Mouse (Mus musculus): Measurements from ENCODE around the gene Csmd2.
"Not testable (repeated sequence)": the region's sequence is repeated elsewhere in the genome, so short reads cannot be mapped to it uniquely, and the experiment has no call there.

Gene Csmd2

DNA sequence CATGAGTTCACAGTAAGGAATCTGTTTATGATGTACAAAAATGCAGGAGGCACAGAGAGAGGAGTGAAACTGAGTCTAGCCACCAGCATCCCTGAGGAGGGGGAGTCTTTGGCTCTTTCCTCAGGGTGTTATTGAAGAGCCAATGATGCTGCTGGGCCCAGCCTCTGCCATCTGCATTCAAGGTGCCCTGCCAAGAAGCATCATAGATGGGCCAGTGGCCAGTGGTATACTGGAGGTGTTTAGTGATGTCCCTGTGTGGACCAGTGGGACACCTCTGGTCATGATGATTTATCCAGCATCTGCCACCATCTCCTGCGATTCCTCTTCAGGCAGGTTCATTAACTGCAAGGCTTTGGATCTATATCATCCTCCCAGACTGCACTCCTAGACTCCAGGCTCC, 61.1 kb downstream of the Csmd2 start:
- DNase-seq (ENCODE audit: low spot score): no peak

DNA sequence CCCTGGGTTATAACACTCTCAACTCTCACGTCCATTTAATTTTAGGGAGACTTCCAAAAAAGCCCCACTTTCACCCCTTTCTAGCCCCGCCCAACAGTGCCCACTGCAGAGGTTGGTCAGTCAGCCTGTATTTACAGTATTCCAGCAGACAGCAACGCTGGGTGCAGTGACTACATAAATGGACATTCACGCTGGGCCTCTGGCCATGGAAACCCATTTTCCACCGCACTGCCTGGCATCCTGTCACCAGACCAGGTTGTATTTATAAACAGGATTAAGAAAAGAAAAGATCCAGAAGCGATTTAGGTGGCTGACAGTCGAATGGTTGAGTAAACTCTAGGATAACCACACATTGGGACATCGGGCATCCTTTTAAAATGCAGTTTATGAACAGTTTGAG, 65.0 kb downstream of the Csmd2 start:
- no peak for DNase-seq (ENCODE audit: low spot score)

DNA sequence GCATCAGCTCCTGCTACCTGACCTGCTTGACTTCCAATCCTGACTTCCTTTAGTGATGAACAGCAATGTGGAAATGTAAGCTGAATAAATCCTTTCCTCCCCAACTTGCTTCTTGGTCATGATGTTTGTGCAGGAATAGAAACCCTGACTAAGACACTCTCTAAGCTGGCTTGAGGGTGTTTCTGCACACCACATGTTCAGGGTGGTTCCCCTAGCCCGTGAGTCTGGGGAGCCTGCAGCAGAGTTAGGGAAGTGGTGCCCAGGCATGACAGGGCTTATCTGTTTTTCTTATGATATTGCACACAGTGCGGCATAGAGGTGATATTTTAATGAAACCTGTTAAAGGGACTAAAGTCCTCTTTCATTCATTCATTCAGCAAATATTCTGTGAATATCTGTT, 73.6 kb downstream of the Csmd2 start:
- not testable (repeated sequence) for DNase-seq (ENCODE audit: low spot score)

DNA sequence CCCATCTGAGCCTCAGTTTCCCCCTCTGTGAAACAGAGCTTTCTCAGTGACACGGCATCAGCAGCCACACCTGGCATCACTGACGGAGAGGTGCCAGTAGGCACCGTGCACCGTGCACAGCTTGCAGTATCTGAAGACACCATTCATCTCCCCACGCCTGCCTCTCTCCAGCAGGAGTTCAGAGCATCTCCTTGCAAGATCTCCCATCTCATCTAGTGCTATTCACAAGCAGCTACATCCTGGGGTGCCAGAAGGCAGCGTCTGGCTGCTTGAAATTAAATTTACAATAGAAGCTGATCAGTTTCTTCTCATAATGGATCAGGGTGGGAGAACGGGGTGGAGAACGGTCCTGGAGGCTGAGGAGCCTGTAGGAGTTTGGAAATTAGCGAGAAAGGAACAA, 79.5 kb downstream of the Csmd2 start:
- no peak for DNase-seq (ENCODE audit: low spot score)

DNA sequence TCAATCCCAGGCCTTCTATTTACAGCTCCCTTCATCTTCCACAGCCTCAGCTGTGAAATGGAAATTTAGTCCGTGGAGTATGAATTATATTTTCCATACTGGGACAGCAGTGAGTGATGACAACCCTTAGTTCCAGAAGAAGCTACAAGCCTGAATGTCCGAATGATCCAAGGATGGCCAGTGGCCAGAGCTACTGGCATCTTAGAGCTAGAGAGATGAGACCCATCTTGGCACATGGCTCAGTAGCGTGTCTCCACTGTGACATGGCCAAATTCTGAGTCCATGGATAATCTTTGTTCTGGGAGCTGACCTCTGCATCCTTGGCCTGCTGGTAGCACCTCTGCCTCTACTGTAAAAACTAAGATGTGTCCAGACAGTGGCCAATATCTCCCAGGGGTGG, 96.8 kb downstream of the Csmd2 start:
- DNase-seq (ENCODE audit: low spot score): no peak

DNA sequence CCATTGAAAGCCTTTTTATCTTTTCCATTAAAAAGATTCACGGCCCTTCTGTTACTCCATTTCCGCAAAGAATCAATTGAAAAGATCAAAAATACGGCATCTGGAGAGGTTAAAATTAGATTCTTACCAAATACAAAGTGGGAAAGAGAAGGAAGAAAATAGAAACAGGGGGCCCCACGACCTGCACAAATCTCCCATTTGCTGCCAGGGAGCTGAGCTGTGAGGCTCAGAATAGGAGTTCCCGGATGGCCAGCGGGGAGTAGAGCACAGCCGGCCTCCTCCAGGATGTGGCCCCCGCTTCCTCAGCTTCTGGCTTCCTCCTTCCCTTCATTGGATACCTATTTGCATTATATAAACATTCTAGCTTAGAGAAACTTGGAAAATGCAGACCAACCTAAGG, 97.4 kb downstream of the Csmd2 start:
- no peak for DNase-seq (ENCODE audit: low spot score)

DNA sequence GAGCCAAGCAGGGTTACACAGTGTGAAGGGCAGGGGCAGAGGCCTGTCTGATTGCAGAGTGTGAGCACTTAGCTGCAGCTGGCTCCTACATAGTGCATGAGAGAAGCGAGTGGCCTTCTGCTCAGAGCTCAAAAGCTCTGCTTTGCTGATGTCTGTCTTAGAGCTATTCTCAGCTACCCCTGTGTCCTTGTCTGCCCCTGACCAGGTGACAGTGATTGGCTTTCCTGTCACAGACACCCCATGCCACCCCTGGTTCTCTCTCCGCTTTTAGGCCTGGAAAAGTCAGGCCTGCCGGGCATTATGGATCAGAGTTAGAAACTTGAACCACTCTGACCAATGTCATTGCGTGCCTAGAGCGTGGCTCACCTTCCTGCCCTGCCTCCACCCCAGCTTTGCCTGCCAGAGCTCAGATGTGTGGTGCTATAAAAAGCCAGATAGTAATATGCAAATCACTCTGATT, 99.5 kb downstream of the Csmd2 start:
- DNase-seq (ENCODE audit: low spot score): no peak

DNA sequence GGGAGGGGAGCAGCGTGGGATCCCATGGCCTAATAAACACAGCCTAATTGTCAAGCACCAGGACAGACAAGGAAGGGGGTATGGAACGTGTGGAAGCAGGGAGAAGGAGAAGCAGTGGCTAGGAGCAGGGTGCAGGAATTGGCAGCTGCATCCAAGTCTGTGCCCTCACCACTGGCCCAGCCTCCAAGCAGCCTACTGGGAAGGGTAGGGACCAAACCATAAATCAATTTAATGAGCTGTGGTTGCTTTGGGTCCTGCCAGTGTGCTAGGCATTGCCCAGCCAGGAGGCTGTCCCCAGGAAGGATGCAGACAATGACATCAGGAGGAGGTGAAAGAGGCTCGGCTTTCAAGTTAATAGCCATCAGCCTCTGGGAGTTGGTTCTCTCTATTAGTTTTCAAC, 100.0 kb downstream of the Csmd2 start:
- DNase-seq (ENCODE audit: low spot score): no peak

DNA sequence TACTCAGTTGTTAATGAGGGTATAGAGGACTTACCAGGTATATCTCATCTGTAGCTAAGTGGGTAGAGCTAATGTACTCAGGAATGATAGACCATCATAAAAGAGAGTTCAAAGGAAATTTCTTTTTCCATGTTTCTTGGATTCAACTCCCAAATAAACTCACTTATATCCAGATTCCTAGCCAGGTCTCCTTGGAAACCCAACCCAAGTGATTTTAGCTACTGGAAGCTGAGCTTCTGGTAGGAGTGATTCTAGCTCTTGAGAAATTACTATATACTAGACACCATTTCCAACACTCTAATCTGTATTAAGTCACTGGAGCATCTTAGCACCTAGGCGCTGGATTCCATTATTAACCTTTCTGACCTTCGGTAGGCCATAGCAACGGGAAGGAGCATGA, 100.6 kb downstream of the Csmd2 start:
- DNase-seq (ENCODE audit: low spot score): peak; percentile 35

DNA sequence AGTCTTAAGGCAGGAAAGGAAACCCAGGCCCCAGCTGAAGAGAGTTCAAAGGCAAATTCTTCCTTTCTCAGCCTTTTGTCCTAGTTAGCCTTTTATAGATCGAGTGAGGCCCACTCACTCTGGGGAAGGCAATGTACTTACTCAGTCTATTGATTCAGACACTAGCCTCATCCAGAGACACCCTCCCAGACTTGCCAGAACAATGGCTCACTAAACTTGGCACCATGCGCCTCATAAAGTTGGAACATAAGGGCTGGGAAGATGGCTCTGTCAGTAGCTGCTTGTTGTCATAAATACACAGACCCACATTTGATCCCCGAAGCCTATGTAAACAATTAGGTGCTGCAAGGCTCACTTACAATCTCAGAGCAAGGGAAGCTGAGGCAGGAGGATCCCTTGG, 104.3 kb downstream of the Csmd2 start:
- DNase-seq (ENCODE audit: low spot score): no peak

DNA sequence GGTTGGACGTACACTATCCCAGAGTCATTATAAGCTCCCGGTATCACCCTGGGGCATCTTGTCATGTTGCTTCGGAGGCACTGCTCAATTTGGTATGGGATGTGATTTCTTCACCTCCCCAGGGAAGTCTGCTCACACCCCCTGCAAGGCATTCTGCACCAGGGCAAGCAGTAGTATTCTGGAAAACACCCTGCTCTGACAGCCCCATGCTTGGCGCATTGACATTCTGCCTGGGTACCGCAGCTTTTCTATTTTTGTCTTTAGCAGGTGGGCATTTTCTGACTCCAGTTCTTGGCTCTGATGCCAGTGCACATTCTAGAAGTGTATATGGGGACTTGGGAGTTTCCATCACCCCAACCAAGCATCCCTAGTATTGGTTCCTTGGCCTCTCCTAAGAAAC, 111.9 kb downstream of the Csmd2 start:
- DNase-seq (ENCODE audit: low spot score): no peak

DNA sequence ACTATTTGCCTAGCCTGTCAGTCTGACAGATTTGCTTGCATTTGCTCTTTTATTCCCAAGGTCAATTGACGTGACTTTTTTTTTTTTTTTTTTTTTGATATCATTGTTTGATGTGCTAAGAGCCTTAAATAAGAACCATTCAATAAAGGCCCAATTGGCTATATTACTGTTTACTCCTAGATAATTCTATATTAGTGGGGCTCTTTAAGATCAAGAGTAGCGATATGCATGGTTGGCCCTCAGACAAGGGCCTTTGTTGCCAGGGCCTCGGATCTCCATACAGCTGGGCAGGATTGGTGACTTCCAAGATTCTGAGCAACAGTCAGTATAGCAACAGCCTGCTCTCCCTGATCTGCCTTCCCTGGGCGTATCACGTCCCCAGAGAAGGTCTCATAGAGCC, 112.9 kb downstream of the Csmd2 start:
- peak; percentile 16 for DNase-seq (ENCODE audit: low spot score)

DNA sequence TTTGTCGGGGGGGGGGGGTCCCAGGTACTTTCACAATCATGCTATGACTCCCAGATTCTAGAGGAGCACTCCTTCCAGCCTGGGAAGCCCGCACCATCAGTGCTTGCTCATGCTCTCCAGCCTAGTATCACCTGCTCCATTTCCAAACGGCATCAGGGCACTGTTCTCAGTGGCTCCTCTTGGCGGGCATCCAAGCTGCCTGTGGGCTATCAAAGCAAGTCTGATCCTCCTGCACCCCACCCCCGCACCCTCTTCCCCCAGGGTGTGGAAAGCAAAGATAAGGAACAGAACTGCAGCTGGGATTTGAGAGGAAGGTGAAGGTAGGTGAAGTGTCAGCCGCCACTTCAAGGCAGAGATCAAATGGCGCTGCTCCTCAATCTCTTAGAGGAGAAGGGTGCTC, 128.7 kb downstream of the Csmd2 start:
- no peak for DNase-seq (ENCODE audit: low spot score)

DNA sequence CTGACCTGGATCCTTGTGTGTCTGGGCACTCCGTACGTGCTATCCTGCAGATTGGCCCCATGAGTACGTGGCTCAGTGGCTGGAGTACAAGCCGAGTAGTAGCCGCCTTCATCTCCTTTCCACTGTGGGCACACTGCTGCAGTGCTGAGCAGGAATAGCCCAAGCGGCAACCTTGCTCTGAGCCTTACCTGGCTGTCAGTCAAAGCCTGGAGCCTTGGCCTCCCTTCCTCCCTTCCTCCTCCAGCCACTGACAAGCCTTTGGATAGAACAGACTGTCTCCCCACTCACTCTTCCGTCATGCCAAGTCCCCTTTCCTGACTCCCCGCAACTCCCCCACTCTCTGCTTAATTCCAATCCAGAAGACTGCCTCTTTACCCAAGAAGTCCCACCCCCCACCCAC, 135.6 kb downstream of the Csmd2 start:
- no peak for DNase-seq (ENCODE audit: low spot score)

DNA sequence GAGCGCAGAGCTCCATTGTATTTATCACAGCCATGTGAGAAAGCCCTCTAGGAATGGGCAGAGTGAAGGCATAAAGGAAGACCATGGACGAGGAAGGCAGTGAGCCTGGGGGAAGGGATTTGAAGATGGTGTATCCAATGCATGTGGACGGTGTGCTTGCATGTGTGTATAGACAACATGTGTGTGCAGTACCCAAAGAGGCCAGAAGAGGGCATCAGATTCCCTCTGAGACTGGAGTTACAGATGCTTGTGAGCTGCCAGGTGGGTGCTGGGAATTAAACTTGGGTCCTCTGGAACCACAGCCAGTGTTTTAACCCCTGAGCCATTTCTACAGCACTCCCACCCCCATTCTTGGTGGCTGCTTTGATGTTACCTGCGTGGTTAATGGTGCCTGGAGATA, 137.1 kb downstream of the Csmd2 start:
- no peak for DNase-seq (ENCODE audit: low spot score)

DNA sequence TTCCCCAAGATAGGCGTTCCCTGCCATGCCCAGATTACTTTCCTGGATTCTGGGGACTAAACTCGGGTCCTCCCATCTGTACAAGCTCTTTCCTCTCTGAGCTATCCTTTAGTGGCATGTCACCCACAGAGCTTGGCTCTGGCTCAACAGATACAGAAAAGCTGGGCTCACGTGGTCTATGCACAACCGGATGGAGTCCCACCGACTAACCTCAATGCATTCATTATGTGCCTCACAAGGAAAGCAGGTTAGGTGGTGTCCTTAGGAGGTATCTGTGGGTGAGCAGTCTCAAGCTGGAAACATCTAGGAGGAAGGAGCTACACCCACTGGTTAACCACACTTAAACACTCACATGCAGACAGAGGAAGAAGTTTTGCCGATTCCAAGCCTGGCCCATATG, 140.9 kb downstream of the Csmd2 start:
- DNase-seq (ENCODE audit: low spot score): no peak

DNA sequence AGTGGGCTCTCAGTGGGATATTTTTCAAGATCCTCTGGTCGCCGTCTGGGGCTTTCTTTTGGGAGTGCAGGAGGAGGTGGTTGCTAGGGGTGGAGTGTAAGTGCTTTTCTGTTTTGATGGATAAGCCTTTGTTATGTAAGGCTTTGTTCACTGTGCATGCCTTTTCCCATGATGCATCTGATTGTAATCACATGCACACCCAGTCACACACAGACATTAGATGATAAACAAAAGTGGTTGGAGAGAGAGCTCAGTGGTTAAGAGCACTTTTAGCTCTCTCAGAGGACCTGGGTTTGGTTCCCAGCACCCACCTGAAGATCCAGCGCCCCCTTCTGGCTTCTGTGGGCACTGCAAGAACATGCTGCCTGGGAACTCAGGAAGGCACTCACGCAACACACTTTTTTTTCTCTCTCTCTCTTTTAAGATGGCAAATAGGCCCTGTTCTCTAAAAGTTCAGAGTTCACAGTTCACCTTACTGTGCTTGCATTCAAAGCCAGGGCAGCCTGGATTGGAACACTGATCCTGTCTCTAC, 143.0 kb downstream of the Csmd2 start:
- DNase-seq (ENCODE audit: low spot score): no peak

DNA sequence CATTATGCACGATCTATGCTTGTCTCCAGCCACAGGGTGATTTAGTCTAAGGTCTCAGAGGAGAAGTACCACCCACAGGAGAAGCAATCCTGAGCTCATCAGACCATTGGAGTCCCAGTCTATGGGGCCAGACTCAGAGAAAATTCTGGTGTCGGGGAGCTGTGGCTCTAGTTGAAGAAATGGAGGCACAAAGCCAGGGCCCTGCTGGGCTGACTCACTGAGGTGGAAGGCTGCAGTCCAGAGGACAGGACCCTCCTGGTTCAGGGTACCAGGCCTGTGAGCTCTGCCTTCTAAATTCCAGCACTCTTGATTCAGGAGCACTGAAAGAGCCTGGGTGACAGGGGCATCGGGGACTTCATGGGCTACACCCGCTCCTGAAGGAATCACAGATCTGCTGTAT, 144.0 kb downstream of the Csmd2 start:
- DNase-seq (ENCODE audit: low spot score): no peak

DNA sequence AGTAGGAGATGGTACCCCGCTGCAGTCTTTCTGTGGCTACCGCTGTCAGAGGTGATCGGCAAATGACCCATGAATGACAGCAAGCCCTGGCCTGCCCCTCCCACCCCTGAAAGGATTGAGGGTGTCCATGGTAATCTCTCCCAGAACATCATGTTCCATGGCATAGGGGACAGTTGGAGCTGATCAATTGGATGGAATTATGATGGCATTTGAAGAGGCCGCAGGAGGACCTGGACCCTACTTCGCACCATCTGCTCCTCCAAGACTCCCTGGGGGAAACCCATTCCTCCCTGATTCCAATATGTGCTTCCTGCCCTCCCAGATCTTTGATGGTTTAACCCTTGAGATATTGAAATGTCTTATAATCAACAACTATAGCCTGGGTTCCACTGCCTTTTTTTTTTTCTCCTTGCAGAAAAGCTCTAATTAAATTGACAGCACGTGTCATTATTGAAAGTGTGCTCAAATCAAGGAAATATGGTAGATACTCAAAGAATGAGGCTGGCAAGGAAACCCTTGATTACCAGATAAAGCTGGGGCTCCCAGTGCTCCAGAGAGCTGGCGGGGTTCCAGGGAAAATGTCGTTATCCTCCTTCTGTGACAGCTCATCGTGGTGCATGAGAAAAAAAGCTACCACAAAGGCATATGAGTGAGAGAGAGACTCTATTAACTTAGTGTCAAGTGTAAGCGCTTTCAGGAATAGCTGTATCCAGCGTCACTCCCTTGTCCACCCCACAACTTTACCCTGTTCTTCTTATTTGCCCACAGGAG, 145.4 kb downstream of the Csmd2 start:
- DNase-seq (ENCODE audit: low spot score): no peak

DNA sequence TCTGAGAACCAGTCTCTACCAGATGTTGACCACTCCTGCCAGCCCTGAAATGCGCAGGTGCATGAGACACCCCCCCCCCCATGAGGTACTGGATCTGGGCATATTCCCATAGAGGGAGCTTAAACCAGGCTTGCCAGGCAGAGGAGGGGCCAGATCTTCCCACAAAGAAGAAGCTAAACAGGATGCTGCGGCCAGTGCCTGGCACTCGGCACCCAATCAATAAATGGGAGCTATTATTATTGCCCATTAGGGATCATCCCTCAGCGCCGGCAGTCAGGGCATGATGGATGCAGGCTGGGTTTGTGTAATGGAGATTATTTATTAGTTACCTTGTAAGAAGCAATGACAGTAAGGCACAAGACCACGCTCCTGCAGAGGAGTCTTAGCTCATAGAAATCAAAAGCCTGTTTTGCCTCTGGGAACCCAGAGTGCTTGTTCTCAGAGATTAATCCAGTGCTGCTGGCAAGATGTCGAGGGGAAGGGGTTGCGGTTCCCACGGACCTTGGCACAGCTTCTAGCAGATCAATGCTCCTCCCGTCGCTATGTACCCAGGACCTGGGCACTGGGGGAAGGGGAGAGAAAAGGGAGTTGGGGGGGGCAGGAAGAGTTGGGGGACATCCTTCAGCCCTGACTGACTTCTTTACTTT, 146.8 kb downstream of the Csmd2 start:
- no peak for DNase-seq (ENCODE audit: low spot score)

DNA sequence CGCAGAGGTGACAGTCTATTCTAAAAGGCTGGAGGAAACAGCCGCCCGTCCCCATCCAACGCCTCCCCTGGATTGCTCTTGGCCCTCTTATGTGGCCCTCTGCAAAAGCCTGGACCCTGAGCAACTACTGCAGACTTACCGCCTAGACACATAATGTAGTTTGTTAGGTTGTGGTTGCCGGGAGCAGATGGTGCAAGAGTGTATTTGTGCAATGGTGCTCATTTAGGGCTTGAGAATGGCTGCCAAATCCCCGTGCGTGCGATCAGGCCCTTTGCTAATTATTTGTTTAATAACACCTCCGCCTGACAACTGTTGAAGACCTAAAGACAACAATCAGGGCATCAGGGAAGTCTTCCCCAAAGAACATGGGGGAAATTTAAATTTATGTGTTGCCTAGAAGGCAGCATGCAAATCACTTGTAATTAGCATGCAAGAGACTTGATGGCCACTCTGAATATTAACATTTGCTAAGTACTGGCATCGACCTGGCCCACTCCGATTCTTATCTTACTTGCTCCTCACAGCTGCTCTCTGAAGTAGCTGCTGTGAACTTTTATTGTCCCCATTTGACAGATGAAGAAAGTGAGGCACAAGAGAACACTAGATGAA, 147.5 kb downstream of the Csmd2 start:
- no peak for DNase-seq (ENCODE audit: low spot score)

DNA sequence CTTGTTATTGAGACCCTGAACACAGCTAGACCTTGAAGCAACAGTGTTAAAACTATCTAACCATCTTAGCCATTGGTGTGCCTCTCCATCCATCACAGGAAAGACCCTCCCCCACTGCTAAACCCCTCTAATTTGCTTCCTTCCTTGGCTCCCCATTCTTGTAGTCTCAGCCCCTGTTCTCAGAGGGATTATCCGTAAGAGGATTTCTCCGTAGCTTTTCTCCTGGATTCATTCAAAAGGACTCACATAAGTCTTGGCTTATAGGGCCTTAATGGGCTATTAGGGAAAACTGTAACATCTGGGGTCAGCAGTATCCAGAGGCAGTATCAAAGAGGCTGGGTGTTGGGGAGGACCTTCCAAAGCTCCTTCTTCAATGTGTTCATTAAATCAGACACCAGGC, 152.3 kb downstream of the Csmd2 start:
- no peak for DNase-seq (ENCODE audit: low spot score)
